In genomic region chr2:75671337-75671660, GRCm38 (mm10) we compare ENCODE assay signal across 25 mouse cellular contexts. TPM values are rescaled to one million over a fixed set of nuclear protein-coding genes. Genes with fewer than 3 reads are reported as not detected.
DNase-seq lines count a peak whose midpoint lies in the region; ATAC-seq and TF ChIP-seq lines count a peak whose summit lies in the region.
"Had no signal": no experiment of that assay in that cellular context is flagged by ENCODE, and none has a peak within 500 bp of the region (broad histone marks: within the 10 kb centered on the region; RNA-seq: fewer than 3 reads in every experiment).

No protein-coding gene starts in this region.

- no peak for TF ChIP-seq CTCF in forebrain, postnatal 0 days (IDR thresholded peaks at IDR 0.05; ENCODE audit: low read depth)
- no peak for TF ChIP-seq CTCF in stomach, postnatal 0 days (IDR thresholded peaks at IDR 0.05; ENCODE audit: low read depth)

- H3K36me3 ChIP-seq in forebrain, embryonic 16.5 days (ENCODE audit: control insufficient read depth, insufficient read depth), result no peaks in the 10 kb centered on the region
- H3K36me3 ChIP-seq in forebrain, postnatal 0 days (ENCODE audit: insufficient read depth), result no peaks in the 10 kb centered on the region
- H3K36me3 ChIP-seq in limb, embryonic 14.5 days (ENCODE audit: control insufficient read depth, insufficient read depth, low read length), result peaks cover 15% of the 10 kb centered on the region
- peaks cover 35% of the 10 kb centered on the region for H3K36me3 ChIP-seq in limb, embryonic 10.5 days
- peaks cover 9% of the 10 kb centered on the region; the same call in 1 of the 2 replicates for H3K36me3 ChIP-seq in stomach, embryonic 14.5 days (ENCODE audit: control insufficient read depth, insufficient read depth, low read length)
- H3K36me3 ChIP-seq in stomach, postnatal 0 days (ENCODE audit: control insufficient read depth, insufficient read depth, low read length), result peaks cover 10% of the 10 kb centered on the region

- no peak overlapping the region for H3K27ac ChIP-seq in forebrain, embryonic 16.5 days (ENCODE audit: low read length)
- H3K27ac ChIP-seq in forebrain, postnatal 0 days (ENCODE audit: low read depth, low read length), result no peak overlapping the region
- H3K27ac ChIP-seq in limb, embryonic 14.5 days (replicated peaks; ENCODE audit: low read depth, low read length), result no peak overlapping the region
- no peak overlapping the region for H3K27ac ChIP-seq in limb, embryonic 10.5 days
- H3K27ac ChIP-seq in stomach, embryonic 14.5 days (ENCODE audit: low read length), result no peak overlapping the region
- H3K27ac ChIP-seq in stomach, postnatal 0 days (replicated peaks), result no peak overlapping the region
- H3K27ac ChIP-seq: embryonic facial prominence, embryonic 15.5 days; forebrain, embryonic 12.5 days; hindbrain, embryonic 15.5 days; limb, embryonic 12.5 days; liver, embryonic 14.5 days; lung, embryonic 15.5 days; midbrain, embryonic 13.5 days; neural tube, embryonic 13.5 days had no signal

- H3K27me3 ChIP-seq in forebrain, embryonic 16.5 days (replicated peaks; ENCODE audit: control insufficient read depth, insufficient read depth, low read length), result no peaks in the 10 kb centered on the region
- no peaks in the 10 kb centered on the region for H3K27me3 ChIP-seq in forebrain, postnatal 0 days (ENCODE audit: insufficient read depth, low read length)
- no peaks in the 10 kb centered on the region for H3K27me3 ChIP-seq in limb, embryonic 14.5 days (ENCODE audit: control insufficient read depth, insufficient read depth, low read length)
- H3K27me3 ChIP-seq in limb, embryonic 10.5 days (ENCODE audit: low read depth, poor library complexity, severe bottlenecking), result no peaks in the 10 kb centered on the region
- H3K27me3 ChIP-seq in stomach, embryonic 14.5 days (ENCODE audit: control insufficient read depth, insufficient read depth, low read length), result no peaks in the 10 kb centered on the region
- no peaks in the 10 kb centered on the region for H3K27me3 ChIP-seq in stomach, postnatal 0 days (ENCODE audit: control insufficient read depth, insufficient read depth, low read length)
- H3K27me3 ChIP-seq: embryonic facial prominence, embryonic 15.5 days; forebrain, embryonic 12.5 days; hindbrain, embryonic 15.5 days; limb, embryonic 12.5 days; lung, embryonic 15.5 days; midbrain, embryonic 13.5 days; neural tube, embryonic 13.5 days had no signal

- H3K4me2 ChIP-seq in forebrain, embryonic 16.5 days (ENCODE audit: low read length), result no peak overlapping the region
- H3K4me2 ChIP-seq in forebrain, postnatal 0 days (ENCODE audit: low read depth), result no peak overlapping the region
- no peak overlapping the region for H3K4me2 ChIP-seq in limb, embryonic 14.5 days (replicated peaks; ENCODE audit: low read depth, low read length, severe bottlenecking)
- H3K4me2 ChIP-seq in stomach, embryonic 14.5 days (replicated peaks; ENCODE audit: low read depth, low read length), result no peak overlapping the region
- no peak overlapping the region for H3K4me2 ChIP-seq in stomach, postnatal 0 days (replicated peaks; ENCODE audit: low read depth)
- H3K4me2 ChIP-seq: embryonic facial prominence, embryonic 15.5 days; forebrain, embryonic 12.5 days; heart, embryonic 11.5 days; hindbrain, embryonic 15.5 days; limb, embryonic 12.5 days; lung, embryonic 15.5 days; midbrain, embryonic 13.5 days; neural tube, embryonic 13.5 days had no signal

- ATAC-seq in forebrain, embryonic 16.5 days, result 0 out of 2 replicates have a peak, but pooled peaks have one; percentile 13
- no peak for ATAC-seq in forebrain, postnatal 0 days
- 0 out of 2 replicates have a peak, but pooled peaks have one; percentile 5 for ATAC-seq in limb, embryonic 14.5 days (ENCODE audit: low FRiP score, low read depth)
- 0 out of 2 replicates have a peak, but pooled peaks have one; percentile 25 for ATAC-seq in stomach, embryonic 14.5 days (ENCODE audit: insufficient number of reproducible peaks, insufficient read depth, low FRiP score, low read depth)
- no peak for ATAC-seq in stomach, postnatal 0 days (ENCODE audit: low FRiP score, low TSS enrichment)
- ATAC-seq: activated CD4-positive, CD25-positive, alpha-beta regulatory T cell, adult 4 months; midbrain, embryonic 13.5 days had no signal

- no peak overlapping the region for H3K4me3 ChIP-seq in forebrain, embryonic 16.5 days (replicated peaks; ENCODE audit: low read length)
- no peak overlapping the region for H3K4me3 ChIP-seq in forebrain, postnatal 0 days (ENCODE audit: low read depth, low read length)
- no peak overlapping the region for H3K4me3 ChIP-seq in limb, embryonic 14.5 days (replicated peaks; ENCODE audit: low read length)
- H3K4me3 ChIP-seq in limb, embryonic 10.5 days, result no peak overlapping the region
- H3K4me3 ChIP-seq in stomach, embryonic 14.5 days (ENCODE audit: low read depth, low read length), result no peak overlapping the region
- H3K4me3 ChIP-seq in stomach, postnatal 0 days (ENCODE audit: low read depth, low read length), result no peak overlapping the region
- H3K4me3 ChIP-seq: embryonic facial prominence, embryonic 15.5 days; forebrain, embryonic 12.5 days; hindbrain, embryonic 15.5 days; limb, embryonic 12.5 days; lung, embryonic 15.5 days; midbrain, embryonic 13.5 days; neural tube, embryonic 13.5 days had no signal

- TF ChIP-seq EP300 in stomach, postnatal 0 days (optimal IDR thresholded peaks at IDR 0.05), result no peak

- no peak overlapping the region for H3K9ac ChIP-seq in forebrain, embryonic 16.5 days (replicated peaks; ENCODE audit: low read depth, low read length)
- no peak overlapping the region for H3K9ac ChIP-seq in forebrain, postnatal 0 days
- H3K9ac ChIP-seq in limb, embryonic 14.5 days (ENCODE audit: low read depth, low read length, severe bottlenecking), result no peak overlapping the region
- H3K9ac ChIP-seq in stomach, embryonic 14.5 days (replicated peaks; ENCODE audit: low read depth, low read length), result no peak overlapping the region
- no peak overlapping the region for H3K9ac ChIP-seq in stomach, postnatal 0 days (ENCODE audit: low read length)
- H3K9ac ChIP-seq: embryonic facial prominence, embryonic 15.5 days; forebrain, embryonic 12.5 days; hindbrain, embryonic 15.5 days; limb, embryonic 12.5 days; liver, embryonic 14.5 days; lung, embryonic 15.5 days; midbrain, embryonic 13.5 days; neural tube, embryonic 13.5 days had no signal

- 93% methylated on average over 2 of the region's 2 CpGs for WGBS in forebrain, embryonic 16.5 days
- WGBS in forebrain, postnatal 0 days, result 77% methylated on average over 2 of the region's 2 CpGs
- 78% methylated on average over 2 of the region's 2 CpGs for WGBS in limb, embryonic 14.5 days
- WGBS in limb, embryonic 10.5 days, result 94% methylated on average over 2 of the region's 2 CpGs
- 74% methylated on average over 2 of the region's 2 CpGs for WGBS in stomach, embryonic 14.5 days
- 83% methylated on average over 2 of the region's 2 CpGs for WGBS in stomach, postnatal 0 days

- no peaks in the 10 kb centered on the region for H3K4me1 ChIP-seq in forebrain, embryonic 16.5 days (replicated peaks; ENCODE audit: control insufficient read depth, insufficient read depth, low read length)
- no peaks in the 10 kb centered on the region for H3K4me1 ChIP-seq in forebrain, postnatal 0 days (ENCODE audit: insufficient read depth)
- H3K4me1 ChIP-seq in limb, embryonic 14.5 days (ENCODE audit: control insufficient read depth, insufficient read depth, low read length), result no peaks in the 10 kb centered on the region
- H3K4me1 ChIP-seq in limb, embryonic 10.5 days, result no peaks in the 10 kb centered on the region
- H3K4me1 ChIP-seq in stomach, embryonic 14.5 days (ENCODE audit: control insufficient read depth, insufficient read depth, low read length), result no peaks in the 10 kb centered on the region
- no peaks in the 10 kb centered on the region for H3K4me1 ChIP-seq in stomach, postnatal 0 days (replicated peaks; ENCODE audit: control insufficient read depth, insufficient read depth)
- H3K4me1 ChIP-seq: embryonic facial prominence, embryonic 15.5 days; forebrain, embryonic 12.5 days; hindbrain, embryonic 15.5 days; limb, embryonic 12.5 days; lung, embryonic 15.5 days; midbrain, embryonic 13.5 days; neural tube, embryonic 13.5 days had no signal

- DNase-seq in forebrain, postnatal 0 days, result no peak
- DNase-seq in limb, embryonic 14.5 days (ENCODE audit: low spot score), result no peak
- no peak for DNase-seq in limb, embryonic 10.5 days (ENCODE audit: low spot score)
- DNase-seq in stomach, postnatal 0 days (ENCODE audit: low spot score), result no peak
- DNase-seq in urinary bladder, postnatal 14 days (ENCODE audit: low spot score), result no peak
- DNase-seq: adrenal gland, adult 2 months; adrenal gland, postnatal 36 days; cerebellum, adult 18-20 months; gastrocnemius, postnatal 14 days; kidney, adult 11 months; kidney, postnatal 25 days; right cerebral cortex, postnatal 4 days; thymus, postnatal 14 days had no signal

- no peak for TF ChIP-seq POLR2A in limb, embryonic 14.5 days (IDR thresholded peaks at IDR 0.05; ENCODE audit: borderline replicate concordance, extremely low read depth, insufficient read depth, insufficient read length)

- H3K9me3 ChIP-seq in forebrain, embryonic 16.5 days (ENCODE audit: control insufficient read depth, low read length), result no peaks in the 10 kb centered on the region
- no peaks in the 10 kb centered on the region for H3K9me3 ChIP-seq in forebrain, postnatal 0 days (ENCODE audit: low read length)
- no peaks in the 10 kb centered on the region for H3K9me3 ChIP-seq in limb, embryonic 14.5 days (ENCODE audit: control insufficient read depth, low read length)
- H3K9me3 ChIP-seq in limb, embryonic 10.5 days (replicated peaks), result no peaks in the 10 kb centered on the region
- H3K9me3 ChIP-seq in stomach, embryonic 14.5 days (ENCODE audit: control insufficient read depth, low read depth, low read length), result no peaks in the 10 kb centered on the region
- no peaks in the 10 kb centered on the region for H3K9me3 ChIP-seq in stomach, postnatal 0 days (ENCODE audit: control insufficient read depth, low read length)
- H3K9me3 ChIP-seq: embryonic facial prominence, embryonic 15.5 days; forebrain, embryonic 12.5 days; hindbrain, embryonic 15.5 days; limb, embryonic 12.5 days; lung, embryonic 15.5 days; midbrain, embryonic 13.5 days; neural tube, embryonic 13.5 days had no signal

RNA-seq across cellular contexts. Expression of gene Hnrnpa3, which starts 12.2 kb away (rescaled TPM):
- polyA plus RNA-seq in forebrain, embryonic 16.5 days (2015; fragmentation: Nextera tagmentation; extraction: Ambion mirVana), result 266 TPM in 2 replicates
- total RNA-seq in forebrain, postnatal 0 days (2014; rRNA removed), result 85.7 and 107 TPM in 2 replicates
- 101 and 132 TPM in 2 replicates for polyA plus RNA-seq in forebrain, postnatal 0 days (2015; fragmentation: Nextera tagmentation; extraction: Ambion mirVana)
- 352 and 733 TPM in 2 replicates for polyA plus RNA-seq in limb, embryonic 14.5 days (2012; rRNA removed)
- 231 and 233 TPM in 2 replicates for polyA plus RNA-seq in limb, embryonic 14.5 days (2014; fragmentation: Nextera tagmentation; extraction: Ambion mirVana)
- polyA plus RNA-seq in limb, embryonic 10.5 days (2016; fragmentation: Nextera tagmentation; extraction: Ambion mirVana), result 352 and 369 TPM in 2 replicates
- 247 and 253 TPM in 2 replicates for polyA plus RNA-seq in stomach, embryonic 14.5 days (2014; fragmentation: Nextera tagmentation; extraction: Ambion mirVana)
- 116 and 127 TPM in 2 replicates for polyA plus RNA-seq in stomach, postnatal 0 days (2015; fragmentation: Nextera tagmentation; extraction: Ambion mirVana)

RNA-seq across cellular contexts. Expression of gene Nfe2l2, which starts 33.1 kb away (rescaled TPM):
- polyA plus RNA-seq in forebrain, embryonic 16.5 days (2015; fragmentation: Nextera tagmentation; extraction: Ambion mirVana), result 12.7 and 16.1 TPM in 2 replicates
- 7.6 and 7.7 TPM in 2 replicates for total RNA-seq in forebrain, postnatal 0 days (2014; rRNA removed)
- 12.6 and 14.1 TPM in 2 replicates for polyA plus RNA-seq in forebrain, postnatal 0 days (2015; fragmentation: Nextera tagmentation; extraction: Ambion mirVana)
- 28.3 and 32.5 TPM in 2 replicates for polyA plus RNA-seq in limb, embryonic 14.5 days (2012; rRNA removed)
- 37.4 and 37.6 TPM in 2 replicates for polyA plus RNA-seq in limb, embryonic 14.5 days (2014; fragmentation: Nextera tagmentation; extraction: Ambion mirVana)
- 33.8 and 37.2 TPM in 2 replicates for polyA plus RNA-seq in limb, embryonic 10.5 days (2016; fragmentation: Nextera tagmentation; extraction: Ambion mirVana)
- 88.4 and 92.8 TPM in 2 replicates for polyA plus RNA-seq in stomach, embryonic 14.5 days (2014; fragmentation: Nextera tagmentation; extraction: Ambion mirVana)
- 125 and 144 TPM in 2 replicates for polyA plus RNA-seq in stomach, postnatal 0 days (2015; fragmentation: Nextera tagmentation; extraction: Ambion mirVana)

Comparison
In these comparisons a context has a peak if more than half of its experiments do, and no peak if none do; other contexts are left out.
1. ATAC-seq: peak in forebrain, embryonic 16.5 days (single experiment), limb, embryonic 14.5 days (single experiment) and stomach, embryonic 14.5 days (single experiment); none in forebrain, postnatal 0 days (single experiment) and stomach, postnatal 0 days (single experiment).